Mouse (Mus musculus) urinary bladder, postnatal 10 days (tissue): Measurements from ENCODE around the gene Hoxb8.

Source experiments
- DNase-seq: peaks from one replicate; pipeline ENCODE4 v3.0.0; 2022; ENCODE audit warnings: low spot score

The Hoxb8 gene

GRCm38 (mm10) chr11:96285771-96286738 is 4.3 kb downstream of the Hoxb8 start, which contains the start of gene Hoxb7:
Gene Hoxb7, plus strand, starts transcription at chr11:96286623.
- DNase-seq, result no peak

GRCm38 (mm10) chr11:96286739-96287385 is 5.2 kb downstream of the Hoxb8 start:
- no peak for DNase-seq

DNA sequence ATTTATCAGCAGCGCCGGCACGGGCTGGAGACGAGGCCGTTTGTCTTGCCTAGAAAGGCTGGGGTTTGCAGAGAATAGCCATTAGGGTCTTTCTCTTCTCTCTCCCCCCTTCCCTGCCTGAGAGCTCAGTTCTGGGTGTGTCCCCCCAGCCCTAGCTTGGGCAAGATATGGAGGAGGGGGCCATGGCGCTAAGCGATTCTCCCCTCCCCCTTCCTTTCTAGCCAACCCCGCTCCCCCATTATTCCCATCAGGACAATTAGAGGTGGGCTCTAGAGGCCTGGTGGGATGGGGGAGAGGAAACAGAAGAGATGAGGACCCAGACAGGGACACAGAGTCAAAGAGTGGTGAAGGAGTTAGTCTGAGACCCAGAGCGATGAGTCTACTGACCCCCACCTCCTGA is 5.7 kb downstream of the Hoxb8 start:
- DNase-seq, result no peak

DNA sequence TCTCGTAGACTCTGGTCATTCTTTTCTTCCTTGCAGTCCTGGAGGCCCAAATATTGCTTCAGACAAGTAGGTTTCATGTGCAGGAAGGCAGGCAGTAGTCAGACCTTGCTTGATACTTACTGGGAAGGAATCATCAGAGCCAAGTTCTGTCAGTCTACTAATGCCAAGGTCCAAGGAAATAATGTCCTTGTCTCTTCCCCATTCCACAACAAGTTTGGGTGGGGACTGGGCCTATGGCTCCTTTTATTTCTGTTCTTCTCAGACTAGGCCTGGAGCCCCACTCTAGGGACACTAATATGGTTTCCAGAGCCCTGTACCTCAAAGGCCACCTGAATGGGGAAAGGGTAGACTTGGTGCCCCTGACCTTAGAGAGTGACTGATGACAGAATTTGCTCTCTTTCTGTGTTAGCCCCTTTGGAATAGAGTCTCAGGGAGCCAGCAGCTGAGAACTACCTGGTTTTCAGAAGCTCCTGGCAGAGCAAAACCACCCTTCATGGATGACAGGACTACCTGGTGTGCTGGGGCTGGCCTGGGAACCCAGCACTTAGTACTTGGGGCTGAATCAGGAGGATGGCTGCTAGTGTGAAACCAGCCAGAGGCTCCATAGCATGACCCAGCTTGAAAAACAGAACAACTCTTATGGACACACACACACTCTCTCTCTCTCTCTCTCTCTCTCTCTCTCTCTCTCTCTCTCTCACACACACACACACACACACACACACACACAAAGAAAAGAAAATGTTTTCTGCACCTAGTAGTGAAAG is 6.9 kb downstream of the Hoxb8 start:
- DNase-seq, result no peak

DNA sequence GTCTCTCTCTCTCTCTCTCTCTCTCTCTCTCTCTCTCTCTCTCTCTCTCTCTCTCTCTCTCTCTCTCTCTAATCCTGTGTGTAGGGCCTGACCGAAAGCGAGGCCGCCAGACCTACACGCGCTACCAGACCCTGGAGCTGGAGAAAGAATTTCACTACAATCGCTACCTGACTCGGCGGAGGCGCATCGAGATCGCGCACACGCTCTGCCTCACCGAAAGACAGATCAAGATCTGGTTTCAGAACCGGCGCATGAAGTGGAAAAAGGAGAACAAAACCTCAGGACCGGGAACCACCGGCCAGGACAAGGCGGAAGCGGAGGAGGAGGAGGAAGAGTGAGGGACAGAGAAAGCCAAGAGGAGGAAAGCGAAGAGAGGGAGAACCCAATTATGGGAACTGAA is 7.6 kb downstream of the Hoxb8 start:
- no peak for DNase-seq

DNA sequence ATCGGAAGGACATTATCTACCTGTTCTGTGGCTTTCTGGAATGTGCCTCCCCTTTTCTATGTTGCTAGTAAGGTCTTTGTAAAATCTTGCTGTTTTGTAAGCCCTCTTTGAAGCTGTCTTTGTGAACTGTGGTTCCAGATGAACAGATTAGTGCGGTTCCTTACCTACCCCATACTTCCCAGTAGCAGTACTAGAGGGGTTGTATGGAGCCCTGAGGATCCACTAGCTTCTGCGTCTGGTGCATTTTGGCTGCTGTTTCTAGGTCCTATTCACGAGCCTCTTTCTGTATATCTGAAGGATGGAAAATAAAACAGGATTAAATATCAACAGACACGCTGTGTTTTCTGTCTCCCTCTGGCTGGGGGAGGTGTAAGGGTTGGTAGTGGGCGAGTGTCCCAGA is 8.1 kb downstream of the Hoxb8 start:
- DNase-seq, result no peak

GRCm38 (mm10) chr11:96290705-96291355 is 9.1 kb downstream of the Hoxb8 start:
- no peak for DNase-seq

DNA sequence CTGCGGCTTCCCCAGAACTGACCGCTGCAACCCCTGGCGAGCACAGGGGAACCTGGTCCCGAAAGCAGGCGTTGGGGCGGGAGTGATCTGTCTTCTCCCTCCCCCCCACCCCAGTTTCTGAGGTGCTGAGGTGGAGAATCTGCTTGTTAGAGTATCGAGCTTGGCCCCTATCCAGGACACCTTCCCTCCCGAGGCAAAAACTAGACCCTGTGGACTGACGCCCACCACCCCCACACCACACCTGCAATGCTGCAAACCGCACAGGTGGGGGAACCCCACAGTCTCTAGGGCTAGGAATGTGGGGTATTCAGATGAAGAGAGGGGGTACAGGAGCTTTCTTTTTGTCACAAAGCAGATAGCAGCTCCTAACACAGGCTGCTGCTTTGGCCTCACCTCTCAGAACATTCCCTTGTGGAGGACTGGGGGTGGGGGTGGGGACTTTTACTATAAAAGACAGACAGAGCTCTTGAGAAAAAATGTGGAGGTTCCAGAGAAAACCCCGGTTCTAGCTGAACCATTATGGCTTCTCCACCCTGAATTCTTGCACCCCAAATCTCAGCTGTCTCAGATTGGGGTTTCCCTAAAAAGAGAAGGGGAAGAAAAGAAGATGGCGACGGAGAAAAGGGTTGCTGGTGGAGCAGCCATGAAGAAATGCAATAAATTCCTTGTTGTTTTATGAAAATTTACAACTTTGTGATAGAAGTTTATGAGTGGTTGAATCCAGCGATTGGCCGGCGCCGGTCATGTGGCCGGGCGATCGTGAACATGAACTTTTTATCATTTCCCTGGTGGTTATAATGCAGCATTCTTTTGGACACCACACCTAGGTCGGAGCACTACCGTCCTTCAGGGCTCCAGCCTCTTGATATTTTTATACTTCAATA is 10.2 kb downstream of the Hoxb8 start, which contains the start of gene Hoxb6:
Gene Hoxb6, plus strand, starts transcription at position 796 of the 884 bp plus-strand sequence.
- DNase-seq, result no peak

DNA sequence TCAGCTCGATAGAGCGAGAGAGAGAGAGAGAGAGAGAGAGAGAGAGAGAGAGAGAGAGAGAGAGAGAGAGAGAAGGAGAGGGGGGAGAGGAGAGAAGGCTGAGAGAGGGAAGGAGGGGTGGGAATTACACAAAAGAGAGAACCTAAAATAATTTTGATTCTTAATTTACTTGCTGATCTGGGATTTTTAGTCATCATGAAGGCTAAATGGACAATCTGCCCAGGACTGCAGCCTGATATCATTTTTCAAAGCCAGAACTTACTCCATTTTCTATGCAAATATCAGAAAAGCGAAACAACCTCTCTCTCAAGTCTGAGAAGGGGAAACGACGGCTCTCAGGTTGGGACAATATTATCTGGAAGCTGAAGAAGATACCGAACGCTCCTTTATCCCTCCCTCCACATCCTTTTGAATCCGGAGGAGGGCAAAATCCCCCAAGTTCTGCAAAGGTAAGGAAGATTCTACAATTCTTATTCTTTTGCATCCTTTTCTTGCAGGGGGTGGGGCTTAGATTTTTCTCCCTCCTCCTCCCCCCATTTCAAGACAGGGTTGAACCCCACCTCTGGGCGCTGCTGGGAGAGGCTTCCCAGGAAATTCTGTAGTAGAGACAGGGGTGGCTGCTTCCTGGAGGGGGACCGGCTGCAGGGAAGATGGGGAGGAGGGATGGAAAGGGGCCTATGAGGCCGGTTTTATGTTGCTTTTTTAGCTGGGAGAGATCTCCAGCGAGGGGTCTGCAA is 11.0 kb downstream of the Hoxb8 start:
- DNase-seq, result no peak

- DNase-seq, result no peak
Observed at GRCm38 (mm10) chr11:96293302-96293921, 11.7 kb downstream of the Hoxb8 start.

- no peak for DNase-seq
Observed at GRCm38 (mm10) chr11:96294245-96295091, 12.8 kb downstream of the Hoxb8 start.

DNA sequence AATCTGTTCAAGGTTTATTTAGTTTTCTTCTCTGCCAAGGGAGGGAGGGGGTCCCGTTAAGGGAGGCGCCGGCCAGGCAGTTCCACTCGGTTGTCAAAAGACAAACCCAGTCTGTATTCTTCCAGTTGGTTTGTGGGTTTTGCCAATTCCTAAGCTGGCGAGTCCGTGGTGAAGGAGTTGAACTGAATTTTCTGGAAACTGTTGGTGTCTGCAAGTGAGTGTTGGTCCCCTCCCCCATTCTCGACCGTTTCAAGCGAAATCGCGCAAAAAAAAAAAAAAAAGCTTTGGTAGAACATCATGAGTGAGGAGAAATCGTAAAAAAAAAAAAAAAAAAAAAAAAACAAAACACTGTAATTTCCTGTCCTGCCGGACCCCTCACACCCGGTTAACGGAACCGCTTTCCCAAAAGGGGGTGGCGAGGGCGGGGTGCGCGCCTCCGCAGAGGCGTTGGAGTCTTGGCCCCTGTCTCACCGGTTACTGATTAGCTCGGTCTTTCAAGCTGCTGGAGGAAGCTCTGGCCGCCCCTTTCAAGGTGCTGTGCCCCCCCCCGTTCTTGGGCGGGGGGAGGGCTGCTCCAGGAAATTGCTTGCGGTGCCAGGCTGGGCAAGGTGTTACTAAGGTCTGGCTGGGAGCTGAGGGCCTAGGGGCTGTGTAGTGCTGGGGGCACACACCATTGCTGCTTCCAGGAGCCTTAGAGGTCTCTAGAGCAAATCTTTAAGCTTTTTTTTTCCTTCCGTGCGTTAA is 13.6 kb downstream of the Hoxb8 start:
- DNase-seq, result no peak

- DNase-seq, result no peak
Observed at GRCm38 (mm10) chr11:96296997-96297396, 15.3 kb downstream of the Hoxb8 start.

DNA sequence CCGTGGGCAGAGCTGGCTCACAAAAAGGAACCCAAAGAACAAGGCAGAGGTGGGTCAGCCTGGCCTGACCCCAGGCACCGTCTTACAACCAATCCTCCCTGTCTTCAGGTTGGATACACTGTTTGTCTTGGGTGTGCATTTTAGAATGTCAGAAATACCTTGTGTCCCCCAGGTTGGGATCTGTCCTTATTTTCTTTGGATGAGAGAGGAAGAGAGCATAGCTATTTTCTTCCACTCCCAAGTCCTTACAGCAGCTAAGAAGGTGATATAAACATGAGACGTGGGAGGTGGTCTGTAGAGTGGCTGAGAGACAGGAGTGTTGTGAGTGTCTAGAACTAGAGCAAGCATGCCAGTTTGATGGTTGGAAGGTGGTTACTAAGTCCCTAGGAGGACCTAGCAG is 15.7 kb downstream of the Hoxb8 start:
- DNase-seq, result no peak

- no peak for DNase-seq
Observed at GRCm38 (mm10) chr11:96297968-96298635, 16.4 kb downstream of the Hoxb8 start.

DNA sequence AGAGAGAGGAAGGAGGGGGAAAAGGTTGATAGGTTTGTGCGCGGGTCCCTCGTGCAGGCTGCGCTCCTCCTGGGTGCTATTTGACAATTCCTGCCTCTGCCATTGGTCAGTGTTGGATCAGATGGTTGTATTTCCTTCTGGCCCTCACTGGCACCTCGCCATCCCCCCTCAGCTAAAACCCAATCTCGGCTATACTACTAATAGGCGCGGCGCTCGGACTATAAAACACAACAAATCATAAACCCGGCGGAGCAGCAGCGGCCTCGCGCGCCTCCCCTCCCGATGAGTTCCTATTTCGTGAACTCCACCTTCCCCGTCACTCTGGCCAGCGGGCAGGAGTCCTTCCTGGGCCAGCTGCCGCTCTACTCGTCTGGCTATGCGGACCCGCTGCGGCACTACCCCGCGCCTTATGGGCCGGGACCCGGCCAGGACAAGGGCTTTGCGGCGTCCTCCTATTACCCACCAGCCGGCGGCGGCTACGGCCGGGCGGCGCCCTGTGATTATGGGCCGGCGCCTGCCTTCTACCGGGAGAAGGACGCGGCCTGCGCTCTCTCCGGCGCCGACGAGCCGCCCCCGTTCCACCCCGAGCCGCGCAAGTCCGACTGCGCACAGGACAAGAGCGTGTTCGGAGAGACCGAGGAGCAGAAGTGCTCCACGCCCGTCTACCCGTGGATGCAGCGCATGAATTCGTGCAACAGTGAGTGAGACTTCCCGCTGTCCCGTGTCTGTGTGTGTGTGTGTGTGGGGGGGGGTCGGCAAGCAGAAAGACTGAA is 17.4 kb downstream of the Hoxb8 start:
- DNase-seq, result no peak

DNA sequence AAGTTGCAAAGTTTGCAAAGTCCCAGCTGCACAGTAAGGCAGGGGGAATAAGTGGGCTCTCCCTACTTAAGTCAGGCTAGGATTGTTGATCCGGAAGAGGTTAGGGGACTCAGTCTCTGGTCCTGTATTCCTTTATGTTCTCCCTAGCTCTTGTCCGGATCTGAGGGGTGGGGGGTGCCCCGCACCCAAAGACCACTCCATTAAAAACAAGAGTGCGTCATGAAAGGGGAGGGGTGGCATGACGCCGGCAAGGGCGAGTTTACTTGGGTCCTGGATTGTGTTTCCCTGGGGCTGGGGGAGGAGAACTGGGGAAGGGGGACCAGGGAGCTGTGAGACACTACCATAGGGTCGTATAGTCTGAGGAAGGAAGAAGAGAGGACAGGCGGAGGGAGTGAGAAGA is 18.1 kb downstream of the Hoxb8 start:
- no peak for DNase-seq
